Mouse (Mus musculus): ENCODE results near the gene Theg. TPM values are rescaled to one million over a fixed set of nuclear protein-coding genes. Genes with fewer than 3 reads are reported as not detected.
A peak's percentile ranks its signal among the peaks of the same experiment; 100 is the strongest.

The Theg gene
- polyA plus RNA-seq, 1 experiment from 2014 or later = not detected

DNA sequence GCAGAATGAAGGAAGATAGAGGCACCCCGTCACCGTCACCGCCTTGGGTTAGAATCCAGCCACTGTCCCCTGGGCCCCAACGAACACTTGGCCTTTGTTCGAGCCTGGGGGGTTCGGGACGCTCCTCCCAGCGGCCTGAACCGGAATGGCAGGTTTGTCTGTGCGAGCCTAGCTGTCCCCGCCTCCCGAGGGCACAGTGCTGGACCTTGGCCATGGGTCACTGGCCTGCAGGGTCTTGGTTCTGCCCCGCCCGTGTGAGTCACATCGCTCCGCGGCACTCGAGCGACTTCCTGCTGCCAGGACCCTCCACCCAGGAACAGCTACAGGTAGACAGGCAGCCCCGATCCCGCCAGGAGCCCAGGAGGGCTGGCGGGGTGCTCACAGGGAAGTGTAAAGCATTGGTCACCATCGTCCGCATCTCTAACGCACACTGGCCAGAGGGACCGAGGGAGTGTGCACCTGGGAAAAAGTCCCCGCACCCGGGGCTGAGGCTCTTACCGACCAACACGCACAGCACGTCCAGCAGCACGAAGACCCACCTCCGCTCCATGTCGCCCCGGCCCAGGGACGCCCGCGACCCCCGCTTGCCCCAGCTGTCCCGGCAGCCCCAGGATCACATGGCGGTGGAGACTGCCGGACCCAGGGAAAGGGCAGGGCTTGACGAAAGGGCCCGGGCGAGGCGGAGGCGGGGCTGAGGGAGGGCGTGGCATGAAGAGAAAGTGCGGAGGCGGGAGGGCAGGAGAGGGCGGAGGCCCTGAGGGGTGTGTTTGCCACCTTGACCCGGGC is 53.8 kb downstream of the Theg start, which contains the start of gene Plpp2:
Gene Plpp2, minus strand, starts transcription at position 671 of the 786 bp plus-strand sequence.
- peak within 1 kb of the TSS; percentile 93 for H3K4me2 ChIP-seq (replicated peaks; ENCODE audit: low read depth, low read length)
- WGBS = under 1% methylated on average over 49 of the region's 52 CpGs
- no peaks in the 10 kb centered on the region for H3K27me3 ChIP-seq (replicated peaks; ENCODE audit: insufficient read depth, low read length)
- no peaks in the 10 kb centered on the region for H3K36me3 ChIP-seq (ENCODE audit: insufficient read depth, low read length)
- DNase-seq (ENCODE audit: low spot score) = peak; percentile 85
- no peaks in the 10 kb centered on the region for H3K9me3 ChIP-seq (ENCODE audit: low read length)
- H3K27ac ChIP-seq (ENCODE audit: low read length) = peak within 1 kb of the TSS; percentile 78
- H3K4me3 ChIP-seq (ENCODE audit: low read depth, low read length) = peak within 1 kb of the TSS; percentile 60
- peak within 1 kb of the TSS; percentile 39; the same call in 1 of the 2 replicates for H3K9ac ChIP-seq (replicated peaks; ENCODE audit: low read depth)
- H3K4me1 ChIP-seq (ENCODE audit: insufficient read depth, low read depth, low read length) = peaks cover 5% of the 10 kb centered on the region; the same call in 1 of the 2 replicates
- peak; percentile 74 for TF ChIP-seq CTCF (IDR thresholded peaks at IDR 0.05)
- no peak for TF ChIP-seq EP300 (IDR thresholded peaks at IDR 0.05)
- ATAC-seq = peak; percentile 92

DNA sequence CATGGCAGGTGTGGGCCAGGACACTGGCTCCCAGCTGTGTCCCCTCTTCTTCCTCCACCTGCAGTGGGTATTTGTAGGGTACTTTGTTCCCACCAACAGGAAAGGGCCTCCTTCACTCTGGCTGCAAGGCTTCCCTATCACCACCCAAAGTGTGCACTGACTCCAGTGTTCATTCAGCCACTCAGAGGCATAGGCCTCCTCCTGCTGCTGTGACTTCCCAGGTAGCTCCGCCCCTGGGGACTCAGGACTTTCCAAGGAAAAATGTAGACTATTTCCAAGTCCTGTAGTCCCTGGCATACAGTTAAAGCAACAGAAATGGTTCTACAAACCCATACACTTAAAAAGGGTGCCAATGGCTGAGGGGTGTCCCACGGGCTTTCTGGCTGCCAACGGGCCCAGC is 54.5 kb downstream of the Theg start:
- DNase-seq (ENCODE audit: low spot score) (peak; percentile 37), ATAC-seq (peak; percentile 27; the same call in 1 of the 2 replicates)
- peak overlapping the region; percentile 60 for H3K4me3 ChIP-seq (ENCODE audit: low read depth, low read length)
- no peaks in the 10 kb centered on the region for H3K27me3 ChIP-seq (replicated peaks; ENCODE audit: insufficient read depth, low read length)
- 24% methylated on average over 3 of the region's 3 CpGs for WGBS
- H3K36me3 ChIP-seq (ENCODE audit: insufficient read depth, low read length) = no peaks in the 10 kb centered on the region
- peak overlapping the region; percentile 93 for H3K4me2 ChIP-seq (replicated peaks; ENCODE audit: low read depth, low read length)
- 0 out of 2 replicates have a peak overlapping the region, but pooled peaks have one; percentile 15 for H3K27ac ChIP-seq (ENCODE audit: low read length)
- H3K9me3 ChIP-seq (ENCODE audit: low read length) = no peaks in the 10 kb centered on the region
- no peak for TF ChIP-seq CTCF (IDR thresholded peaks at IDR 0.05)
- no peak for TF ChIP-seq EP300 (IDR thresholded peaks at IDR 0.05)
- peak overlapping the region; percentile 39; the same call in 1 of the 2 replicates for H3K9ac ChIP-seq (replicated peaks; ENCODE audit: low read depth)
- H3K4me1 ChIP-seq (ENCODE audit: insufficient read depth, low read depth, low read length) = peaks cover 5% of the 10 kb centered on the region; the same call in 1 of the 2 replicates

DNA sequence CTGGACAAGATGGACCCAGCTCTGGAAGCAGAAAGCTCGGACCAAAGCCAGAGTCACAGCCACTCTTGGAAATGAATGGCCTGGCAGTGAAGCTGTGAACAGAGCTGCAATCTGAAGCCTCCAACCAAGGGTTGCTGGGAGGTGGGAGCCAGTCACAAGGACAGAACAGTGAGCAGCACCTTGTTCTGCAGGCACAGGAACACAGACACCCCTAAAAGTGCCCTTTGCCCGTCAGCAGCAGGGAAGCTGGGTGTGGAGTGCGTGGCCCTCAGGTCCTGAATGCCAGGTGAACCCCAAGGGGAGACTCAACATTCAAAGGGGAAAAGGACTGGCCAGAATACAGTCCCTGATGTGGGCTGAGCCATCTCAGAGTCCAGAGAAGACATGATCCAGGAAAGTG is 55.5 kb downstream of the Theg start:
- Histone ChIP-seq H3K36me3 (ENCODE audit: insufficient read depth, low read length) (no peaks in the 10 kb centered on the region), H3K4me3 (ENCODE audit: low read depth, low read length) (no peak overlapping the region), H3K9me3 (ENCODE audit: low read length) (no peaks in the 10 kb centered on the region), H3K4me1 (ENCODE audit: insufficient read depth, low read depth, low read length) (peaks cover 5% of the 10 kb centered on the region; the same call in 1 of the 2 replicates), H3K9ac (replicated peaks; ENCODE audit: low read depth) (no peak overlapping the region), H3K27ac (ENCODE audit: low read length) (no peak overlapping the region), H3K4me2 (replicated peaks; ENCODE audit: low read depth, low read length) (no peak overlapping the region), H3K27me3 (replicated peaks; ENCODE audit: insufficient read depth, low read length) (no peaks in the 10 kb centered on the region)
- ATAC-seq (no peak), DNase-seq (ENCODE audit: low spot score) (no peak)
- 72% methylated on average over 3 of the region's 3 CpGs for WGBS
- TF ChIP-seq CTCF (IDR thresholded peaks at IDR 0.05) (no peak), EP300 (IDR thresholded peaks at IDR 0.05) (no peak)

DNA sequence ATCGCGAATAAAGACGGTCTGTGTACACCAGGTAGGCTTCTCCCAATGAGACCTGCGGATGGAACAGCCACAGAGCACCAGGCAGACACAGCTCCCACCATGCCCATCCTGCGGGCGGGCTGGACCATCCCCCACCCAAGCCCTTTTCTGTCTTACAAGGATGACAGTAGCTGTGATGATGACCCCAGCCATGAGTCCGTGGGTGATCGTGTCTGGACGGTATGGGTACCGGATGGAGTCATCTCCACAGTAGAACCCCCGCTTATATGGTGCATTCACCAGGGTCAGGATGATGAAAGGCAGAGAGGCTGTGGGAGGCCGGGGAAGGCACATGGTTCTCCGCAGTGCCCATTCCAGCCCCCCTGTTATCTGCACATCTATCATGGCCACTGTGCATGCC is 56.4 kb downstream of the Theg start:
- no peak overlapping the region for H3K4me2 ChIP-seq (replicated peaks; ENCODE audit: low read depth, low read length)
- H3K27ac ChIP-seq (ENCODE audit: low read length) = no peak overlapping the region
- TF ChIP-seq EP300 (IDR thresholded peaks at IDR 0.05) (no peak), CTCF (IDR thresholded peaks at IDR 0.05) (no peak)
- H3K36me3 ChIP-seq (ENCODE audit: insufficient read depth, low read length) = no peaks in the 10 kb centered on the region
- H3K9me3 ChIP-seq (ENCODE audit: low read length) = no peaks in the 10 kb centered on the region
- DNase-seq (ENCODE audit: low spot score) (no peak), ATAC-seq (no peak)
- H3K4me3 ChIP-seq (ENCODE audit: low read depth, low read length) = no peak overlapping the region
- peaks cover 5% of the 10 kb centered on the region; the same call in 1 of the 2 replicates for H3K4me1 ChIP-seq (ENCODE audit: insufficient read depth, low read depth, low read length)
- H3K9ac ChIP-seq (replicated peaks; ENCODE audit: low read depth) = no peak overlapping the region
- WGBS = 94% methylated on average over 13 of the region's 13 CpGs
- no peaks in the 10 kb centered on the region for H3K27me3 ChIP-seq (replicated peaks; ENCODE audit: insufficient read depth, low read length)

DNA sequence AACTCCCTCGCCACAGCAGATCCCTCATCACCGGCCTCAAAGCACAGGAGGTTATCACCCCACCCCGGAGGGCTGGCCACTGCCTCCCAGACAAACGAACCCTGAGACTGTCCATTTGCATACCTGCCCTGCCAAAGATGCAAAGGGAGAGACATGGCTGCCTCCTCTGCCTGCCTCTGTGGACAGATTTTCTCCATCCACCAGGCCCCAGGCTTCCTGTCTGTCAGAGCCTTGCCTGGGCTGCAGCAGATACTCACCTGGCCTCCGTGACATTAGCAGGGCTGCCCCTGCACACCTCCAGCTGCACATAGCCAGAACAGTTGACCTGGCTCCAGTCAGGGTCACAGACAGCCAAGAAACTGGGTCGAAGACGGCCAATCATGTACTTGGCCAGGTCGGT is 56.9 kb downstream of the Theg start:
- H3K36me3 ChIP-seq (ENCODE audit: insufficient read depth, low read length) = no peaks in the 10 kb centered on the region
- H3K4me2 ChIP-seq (replicated peaks; ENCODE audit: low read depth, low read length) = no peak overlapping the region
- no peaks in the 10 kb centered on the region for H3K9me3 ChIP-seq (ENCODE audit: low read length)
- ATAC-seq (no peak), DNase-seq (ENCODE audit: low spot score) (no peak)
- no peak overlapping the region for H3K9ac ChIP-seq (replicated peaks; ENCODE audit: low read depth)
- no peak overlapping the region for H3K4me3 ChIP-seq (ENCODE audit: low read depth, low read length)
- H3K4me1 ChIP-seq (ENCODE audit: insufficient read depth, low read depth, low read length) = peaks cover 5% of the 10 kb centered on the region; the same call in 1 of the 2 replicates
- no peaks in the 10 kb centered on the region for H3K27me3 ChIP-seq (replicated peaks; ENCODE audit: insufficient read depth, low read length)
- no peak overlapping the region for H3K27ac ChIP-seq (ENCODE audit: low read length)
- TF ChIP-seq CTCF (IDR thresholded peaks at IDR 0.05) = no peak
- no peak for TF ChIP-seq EP300 (IDR thresholded peaks at IDR 0.05)
- 63% methylated on average over 7 of the region's 8 CpGs for WGBS

DNA sequence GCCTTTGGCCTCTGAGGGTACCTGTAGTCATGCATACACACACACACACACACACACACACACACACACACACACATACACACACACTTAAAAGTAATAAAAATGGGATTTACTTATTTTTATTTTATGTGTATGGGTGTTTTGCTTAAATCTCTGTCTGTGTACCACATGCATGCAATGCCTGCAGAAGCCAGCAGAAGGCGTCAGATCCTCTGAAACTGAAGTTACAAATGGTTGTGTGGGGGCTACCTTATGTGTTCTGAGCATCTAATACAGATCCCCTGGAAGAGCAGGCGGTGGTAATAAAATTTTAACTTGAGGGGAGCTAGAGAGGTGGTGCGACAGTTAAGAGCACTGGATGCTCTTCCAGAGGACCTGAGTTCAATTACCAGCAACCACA is 59.0 kb downstream of the Theg start:
- WGBS = 82% methylated on average over 3 of the region's 3 CpGs
- DNase-seq (ENCODE audit: low spot score) = no peak

More for the DNA sequence above, 59.0 kb downstream of the Theg start:
- ATAC-seq = no peak
- H3K27ac ChIP-seq (ENCODE audit: low read length) = no peak overlapping the region
- peak; percentile 34; the same call in 1 of the 2 replicates for TF ChIP-seq CTCF (IDR thresholded peaks at IDR 0.05)
- TF ChIP-seq EP300 (IDR thresholded peaks at IDR 0.05) = no peak
- H3K27me3 ChIP-seq (replicated peaks; ENCODE audit: insufficient read depth, low read length) = no peaks in the 10 kb centered on the region
- H3K9me3 ChIP-seq (ENCODE audit: low read length) = no peaks in the 10 kb centered on the region
- H3K4me2 ChIP-seq (replicated peaks; ENCODE audit: low read depth, low read length) = no peak overlapping the region
- H3K4me1 ChIP-seq (ENCODE audit: insufficient read depth, low read depth, low read length) = peaks cover 5% of the 10 kb centered on the region; the same call in 1 of the 2 replicates
- H3K36me3 ChIP-seq (ENCODE audit: insufficient read depth, low read length) = no peaks in the 10 kb centered on the region
- H3K4me3 ChIP-seq (ENCODE audit: low read depth, low read length) = no peak overlapping the region
- H3K9ac ChIP-seq (replicated peaks; ENCODE audit: low read depth) = no peak overlapping the region

All from lung, postnatal 0 days (tissue).